Mouse (Mus musculus): ENCODE measurements at regions not wholly inside any gene's neighbourhood (a gene's known extent, or its start where the extent isn't known, plus 50 kb on each side); places are given as distances from the start of the nearest gene placed in this dataset.
"Not testable (repeated sequence)": the region's sequence is repeated elsewhere in the genome, so short reads cannot be mapped to it uniquely, and the experiment has no call there.

DNA sequence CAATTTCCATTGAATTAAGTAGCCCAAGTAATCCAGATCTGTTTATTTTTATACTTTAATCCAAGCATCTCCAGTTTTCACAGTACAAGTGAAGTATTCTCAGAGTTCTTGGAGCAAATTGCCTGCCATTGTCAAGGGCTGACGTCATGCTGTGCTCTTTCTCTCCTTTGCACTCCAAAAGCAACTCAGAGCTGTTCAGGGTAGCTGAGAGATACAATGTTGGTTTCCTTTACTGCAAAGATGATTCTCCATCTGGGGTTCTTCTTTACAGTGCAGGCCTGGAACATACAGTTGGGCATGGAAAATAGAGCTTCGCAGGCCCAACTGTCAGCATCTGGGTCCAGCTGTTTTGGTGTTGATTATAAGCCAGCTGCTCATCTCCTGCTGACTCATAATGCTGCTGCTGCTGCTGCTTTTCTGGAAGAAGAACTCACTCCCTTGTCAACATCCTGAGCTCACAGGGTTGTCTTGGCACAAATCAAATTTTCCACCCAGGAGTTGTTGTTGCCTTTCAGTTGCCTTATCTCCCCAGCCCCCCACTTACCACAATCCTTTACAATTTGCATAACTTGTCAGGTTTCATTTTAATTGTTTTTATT is 454.7 kb upstream of the Slc5a7 start:
- intact Hi-C loops (cut with DNase I) = no loop called here

DNA sequence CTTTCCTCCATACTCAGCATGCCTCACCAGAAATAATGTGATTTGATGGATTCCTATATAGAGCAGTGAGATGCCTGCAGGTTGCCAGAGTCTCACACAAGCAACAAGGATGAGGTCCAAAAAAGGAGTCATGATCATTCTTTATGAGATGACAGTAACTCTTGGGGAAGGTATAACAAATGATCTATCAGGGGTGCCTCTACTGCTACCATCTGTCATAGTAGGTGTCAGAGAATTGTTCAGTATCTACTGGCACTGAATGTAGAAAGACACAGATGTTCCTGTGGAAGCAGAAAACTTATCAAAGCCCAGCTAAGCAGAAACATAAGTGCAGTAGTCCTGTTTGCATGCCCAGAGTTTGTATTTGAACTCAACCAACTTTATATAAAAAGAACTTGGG is 454.1 kb upstream of the Slc5a7 start:
- intact Hi-C loops (cut with DNase I) = no loop called here

DNA sequence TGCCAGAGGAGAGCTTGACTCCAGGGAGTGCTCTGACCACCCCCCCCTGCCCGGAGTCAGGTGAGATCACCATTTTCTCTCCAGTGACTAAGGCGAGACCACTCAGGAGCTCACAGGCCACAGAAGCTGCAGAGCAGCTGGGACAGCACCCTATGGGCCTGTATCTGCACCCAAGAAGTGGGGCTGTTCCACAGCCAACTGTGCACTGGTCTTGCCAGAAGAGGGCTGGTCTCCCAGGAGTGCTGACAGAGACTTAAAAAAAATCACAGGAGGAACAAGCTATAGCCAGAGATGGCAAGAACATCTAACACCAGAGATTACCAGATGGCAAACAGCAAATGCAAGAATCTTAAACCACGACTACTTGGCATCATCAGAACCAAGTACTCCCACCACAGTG is 437.0 kb upstream of the Slc5a7 start:
- intact Hi-C loops (cut with DNase I) = no loop called here

DNA sequence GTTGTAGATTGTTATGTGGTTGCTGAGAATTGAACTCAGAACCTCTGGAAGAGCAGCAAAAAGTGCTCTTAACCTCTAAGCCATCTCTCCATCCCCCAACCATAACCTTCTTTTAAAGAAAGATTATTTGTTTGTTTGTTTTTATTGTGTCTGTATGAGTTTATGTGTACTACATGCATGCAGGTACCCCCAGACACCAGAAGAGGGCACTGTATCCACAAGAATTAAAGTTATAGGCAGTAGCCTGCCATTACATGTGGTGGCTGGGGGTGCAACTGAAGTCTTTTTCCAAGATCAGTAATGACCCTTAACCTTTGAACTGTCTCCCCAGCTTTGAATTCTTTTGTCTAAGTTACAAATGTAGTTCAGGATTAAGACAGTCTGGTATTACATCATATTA is 428.8 kb upstream of the Slc5a7 start:
- intact Hi-C loops (cut with DNase I) = no loop called here

DNA sequence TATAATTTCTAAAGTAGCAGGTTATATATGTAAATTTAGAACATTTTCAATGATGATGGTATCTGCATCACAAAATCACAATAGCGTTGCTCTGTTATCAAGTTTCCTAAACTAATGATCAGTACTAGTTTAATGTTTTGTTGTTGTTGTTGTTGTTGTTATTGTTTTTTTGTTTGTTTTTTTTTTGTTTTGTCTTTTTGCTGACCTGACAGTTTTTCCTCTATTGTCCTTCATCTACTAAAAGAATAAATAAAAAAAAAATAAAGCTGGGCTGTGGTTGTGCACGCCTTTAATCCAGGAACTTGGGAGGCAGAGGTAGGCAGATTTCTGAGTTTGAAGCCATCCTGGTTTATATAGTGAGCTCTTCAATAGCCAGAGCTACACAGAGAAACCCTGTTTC is 427.9 kb upstream of the Slc5a7 start:
- intact Hi-C loops (cut with DNase I) = no loop called here

DNA sequence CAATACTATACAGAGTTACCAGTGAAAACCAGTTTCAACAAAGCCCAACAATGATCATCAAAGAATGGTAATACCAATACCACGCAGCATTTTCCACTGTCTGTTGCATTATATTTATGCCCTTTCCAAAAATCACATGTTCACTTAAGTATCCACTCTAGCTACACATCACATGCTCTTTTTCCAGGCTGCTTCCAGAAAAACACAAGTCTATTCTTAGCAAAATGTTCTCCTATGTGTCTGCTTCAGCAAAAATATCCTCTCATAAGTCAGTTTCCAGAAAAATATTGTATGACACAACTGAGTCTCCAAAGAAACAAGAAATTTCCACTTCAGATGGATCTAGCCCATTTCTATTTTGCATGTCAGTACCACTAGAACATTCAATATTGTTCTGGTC is 414.2 kb upstream of the Slc5a7 start:
- intact Hi-C loops (cut with DNase I) = no loop called here

DNA sequence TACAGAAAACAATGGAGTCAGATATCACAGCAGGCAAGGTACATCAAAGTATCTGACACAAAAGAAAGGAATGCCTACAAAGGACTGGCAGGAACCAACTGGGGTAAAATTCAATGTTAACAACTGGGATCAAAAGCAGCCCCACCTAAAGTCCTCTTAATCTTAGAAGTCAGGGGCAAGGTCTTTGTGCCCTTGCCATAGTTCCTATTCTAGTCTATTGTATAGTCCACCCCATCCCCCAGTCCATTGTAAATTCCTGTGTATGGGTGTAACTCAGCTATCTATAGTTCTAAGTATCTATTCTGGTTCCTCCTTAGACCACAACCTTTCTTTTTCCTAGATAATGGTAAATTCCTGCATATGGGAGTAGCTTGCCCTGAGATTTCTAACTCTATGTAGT is 409.0 kb upstream of the Slc5a7 start:
- intact Hi-C loops (cut with DNase I) = not testable (repeated sequence)

DNA sequence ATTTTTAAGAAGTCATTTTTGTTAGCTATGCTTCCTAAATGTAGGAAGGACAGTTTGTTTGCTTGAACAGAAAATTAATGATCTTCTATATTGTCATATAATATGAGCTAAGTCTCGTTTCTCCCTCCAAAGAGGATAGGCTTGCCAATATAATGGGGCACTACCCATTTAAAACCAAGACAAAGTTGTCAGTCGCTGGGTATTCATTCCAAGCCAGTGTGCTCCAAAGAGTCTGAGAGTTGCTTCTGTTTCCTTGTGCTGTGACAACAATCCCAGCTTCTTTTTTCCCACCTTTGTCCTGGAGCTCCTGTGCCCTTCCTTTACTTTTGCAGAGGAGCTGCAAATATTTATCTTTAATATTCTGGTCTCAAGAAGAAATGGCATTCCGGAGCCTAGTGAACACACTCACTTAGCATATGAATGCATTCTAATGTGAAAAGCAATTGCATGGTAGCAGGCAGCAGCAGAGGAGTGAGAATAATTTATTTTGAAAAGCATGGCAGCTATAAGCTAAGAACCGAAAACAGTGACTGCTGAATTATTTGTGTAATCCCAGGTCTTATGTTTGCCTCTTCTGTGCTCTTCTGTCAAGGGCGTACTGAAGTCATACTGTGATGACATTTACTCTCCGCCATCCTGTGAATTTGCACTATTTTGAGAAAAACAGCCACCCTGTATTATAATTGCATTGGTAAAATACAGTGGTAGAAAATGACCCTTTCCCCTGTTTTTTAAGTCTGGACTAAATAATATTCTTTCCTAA is 402.7 kb upstream of the Slc5a7 start:
- intact Hi-C loops (cut with DNase I) = no loop called here

DNA sequence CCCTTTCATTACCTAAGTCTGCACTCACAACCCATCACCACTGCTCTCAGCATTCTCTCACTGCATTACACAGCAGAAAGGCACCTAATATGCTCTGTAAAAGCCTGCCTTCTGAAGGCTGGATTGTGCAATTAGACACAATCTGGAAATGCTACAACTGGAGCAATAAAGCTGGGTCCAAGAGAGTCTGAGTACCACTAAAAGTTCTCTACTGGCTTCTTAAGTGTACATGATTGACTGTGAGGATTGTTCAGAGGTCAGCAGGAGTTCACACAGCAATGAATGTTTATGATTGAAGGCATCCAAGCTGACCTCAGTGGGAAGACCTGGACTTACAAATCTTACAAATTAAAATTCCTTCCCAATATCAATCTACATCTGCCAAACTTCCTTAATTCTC is 395.8 kb upstream of the Slc5a7 start:
- intact Hi-C loops (cut with DNase I) = no loop called here

DNA sequence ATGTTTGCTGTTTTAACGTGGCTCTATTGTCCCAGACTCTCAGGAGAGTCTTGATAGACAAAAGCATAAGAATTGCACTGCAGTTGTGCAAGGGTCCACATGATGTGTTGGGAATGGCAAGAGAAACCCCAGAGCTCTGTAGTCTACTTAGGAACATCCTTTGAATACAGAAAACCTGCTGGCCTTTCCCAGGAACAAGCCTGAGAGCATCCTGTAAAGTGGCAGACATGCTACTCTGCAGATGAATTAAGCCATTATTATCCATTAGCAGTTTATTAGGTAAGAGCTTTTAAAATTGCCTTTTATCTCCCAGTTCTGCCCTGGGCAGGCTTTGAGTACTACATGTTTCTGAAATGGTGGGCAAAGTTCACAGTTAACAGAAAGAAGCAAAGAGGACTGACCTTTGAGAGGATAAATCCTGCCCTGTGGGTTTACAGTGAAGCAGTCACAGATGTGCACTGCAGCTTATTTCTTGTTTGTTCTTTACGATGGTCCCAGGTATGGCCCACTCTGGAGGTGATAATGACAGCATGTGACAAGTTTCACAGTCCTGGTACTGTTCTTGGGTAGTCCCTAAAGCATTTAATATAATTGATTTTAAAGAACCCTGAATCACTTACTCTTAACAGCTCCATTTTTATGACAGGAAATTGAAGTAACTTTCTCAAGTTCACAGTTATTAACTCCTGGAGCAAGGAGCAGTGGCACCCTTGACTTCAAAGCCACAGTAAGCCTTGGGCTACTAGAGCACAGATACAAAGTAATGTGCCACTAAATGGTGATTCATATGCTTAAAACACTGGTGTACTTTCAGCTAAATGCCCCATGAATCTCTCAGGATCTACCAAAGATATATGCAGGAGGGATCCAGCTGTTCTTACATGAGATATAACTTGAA is 386.6 kb upstream of the Slc5a7 start:
- intact Hi-C loops (cut with DNase I) = no loop called here

DNA sequence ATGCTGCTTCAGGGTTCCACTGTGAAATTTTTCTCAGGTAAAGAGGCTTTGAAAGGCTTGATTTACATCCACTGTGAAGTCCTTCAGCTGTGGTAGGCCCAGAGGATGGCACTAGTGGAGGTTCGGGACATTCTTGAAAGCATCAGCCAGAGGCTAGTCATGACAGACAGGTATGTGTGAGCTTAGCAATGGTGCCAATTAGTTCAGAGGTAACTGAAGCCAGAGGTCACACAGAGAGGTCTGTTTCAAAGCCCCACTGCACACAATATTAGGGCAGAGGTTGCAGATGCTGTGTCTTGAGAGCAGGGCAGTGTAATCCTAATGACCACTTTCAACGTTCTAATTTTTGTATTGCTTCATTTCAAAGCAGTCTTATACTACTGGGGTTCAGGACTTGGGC is 379.3 kb upstream of the Slc5a7 start:
- intact Hi-C loops (cut with DNase I) = no loop called here

DNA sequence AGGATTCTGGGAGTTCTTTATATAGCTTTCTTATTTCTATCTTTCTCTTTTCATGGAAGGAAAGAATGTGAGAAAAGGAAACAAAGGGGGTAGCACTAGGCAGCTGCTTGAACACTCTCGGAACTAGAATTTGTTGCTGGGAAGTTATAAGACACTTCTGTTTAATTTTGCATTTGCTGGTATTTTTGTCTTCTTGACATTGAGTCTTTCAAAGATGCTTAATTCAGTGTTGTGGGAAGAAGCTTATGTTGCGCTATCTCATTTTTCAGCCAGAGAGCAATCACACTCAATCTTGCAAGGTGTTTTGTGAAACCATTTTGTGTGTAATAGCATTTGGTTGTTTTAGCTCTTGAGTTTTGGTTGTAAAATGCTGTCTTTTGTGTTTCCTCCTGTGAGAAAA is 370.7 kb upstream of the Slc5a7 start:
- intact Hi-C loops (cut with DNase I) = no loop called here

DNA sequence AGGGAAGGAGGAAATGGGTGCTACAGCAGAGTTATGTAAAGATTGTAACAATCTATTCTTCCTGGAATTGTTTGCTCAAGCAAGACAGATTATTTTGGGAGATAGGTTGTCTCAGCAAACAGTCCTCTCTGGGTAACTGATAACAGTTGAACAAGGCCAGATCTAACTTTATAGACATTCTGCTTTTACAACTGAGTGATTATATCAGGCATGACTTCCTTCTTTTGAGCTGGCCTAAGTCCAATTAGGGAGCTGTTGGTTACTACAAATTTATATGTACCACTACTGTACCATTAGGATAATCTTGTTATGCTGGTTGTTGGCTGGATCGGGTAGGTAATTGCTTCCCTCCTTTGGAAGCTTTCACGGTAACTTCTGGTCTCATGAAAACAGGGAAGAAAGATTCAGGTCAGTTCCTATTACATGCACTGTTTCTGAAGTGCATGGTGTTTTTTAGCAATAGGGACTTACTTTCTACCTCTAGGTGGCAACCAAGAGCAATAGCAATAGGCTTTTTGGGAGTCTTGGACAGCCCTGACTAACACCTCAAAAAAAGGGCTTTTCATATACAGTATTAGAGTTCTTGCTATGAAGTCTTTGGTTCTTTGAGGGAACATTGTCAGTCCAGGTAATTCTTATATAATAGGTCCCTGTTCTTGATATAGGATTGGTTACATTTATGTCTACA is 363.9 kb upstream of the Slc5a7 start:
- intact Hi-C loops (cut with DNase I) = loop anchor here (5.0 kb wide), 1 partner anchor 815 kb away; no protein-coding TSS in a partner anchor

DNA sequence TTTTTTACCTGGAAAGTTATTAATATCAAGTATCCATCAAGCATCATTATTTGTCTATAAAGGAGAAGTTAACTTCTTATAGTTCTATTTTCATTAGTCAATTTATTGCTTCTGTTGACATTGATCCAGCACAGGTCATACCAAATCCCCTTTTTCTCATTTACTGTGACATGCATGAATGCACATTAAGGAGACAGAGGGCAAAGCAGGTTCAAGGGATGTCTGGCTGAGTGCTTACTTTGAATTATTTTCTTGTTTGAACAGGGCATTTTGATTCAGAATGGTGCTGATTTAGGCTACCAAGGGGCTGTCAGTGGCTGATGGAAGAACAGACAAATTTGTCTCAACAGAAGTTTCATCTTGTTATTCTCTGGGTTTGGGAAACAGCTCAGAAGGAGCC is 357.7 kb upstream of the Slc5a7 start:
- intact Hi-C loops (cut with DNase I) = no loop called here

All from adrenal gland (tissue).